Mouse (Mus musculus): Measurements from ENCODE around the gene Apobec1. TPM values are rescaled to one million over a fixed set of nuclear protein-coding genes. Genes with fewer than 3 reads are reported as not detected.
A peak's percentile ranks its signal among the peaks of the same experiment; 100 is the strongest.

Gene Apobec1
- polyA plus RNA-seq, 1 experiment, result 1.9 TPM

DNA sequence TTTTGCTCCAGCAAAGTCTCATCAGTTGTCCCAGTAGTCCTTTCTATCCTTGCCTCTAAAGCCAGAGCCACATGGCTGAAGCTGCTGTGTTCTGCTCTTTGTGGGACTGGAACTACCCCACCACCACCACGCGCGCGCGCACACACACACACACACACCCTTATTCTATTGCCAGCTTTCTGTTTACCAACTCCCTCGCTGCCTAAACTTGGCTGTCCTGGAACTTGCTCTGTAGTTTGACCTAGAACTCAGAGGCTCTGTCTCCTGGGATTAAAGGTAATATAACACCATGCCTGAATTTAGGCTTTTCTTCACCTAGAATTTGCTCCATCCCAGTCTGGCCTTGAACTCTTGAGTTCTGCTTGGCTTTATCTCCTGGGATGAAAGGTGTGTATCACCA is 18.8 kb upstream of the Apobec1 start:
- DNase-seq (ENCODE audit: low read depth), result no peak
- TF ChIP-seq CTCF (IDR thresholded peaks at IDR 0.05; ENCODE audit: borderline replicate concordance, extremely low read depth, insufficient read depth, insufficient read length) (no peak), POLR2A (IDR thresholded peaks at IDR 0.05; ENCODE audit: borderline replicate concordance, extremely low read depth, insufficient read depth, insufficient read length, poor library complexity, severe bottlenecking) (no peak)

DNA sequence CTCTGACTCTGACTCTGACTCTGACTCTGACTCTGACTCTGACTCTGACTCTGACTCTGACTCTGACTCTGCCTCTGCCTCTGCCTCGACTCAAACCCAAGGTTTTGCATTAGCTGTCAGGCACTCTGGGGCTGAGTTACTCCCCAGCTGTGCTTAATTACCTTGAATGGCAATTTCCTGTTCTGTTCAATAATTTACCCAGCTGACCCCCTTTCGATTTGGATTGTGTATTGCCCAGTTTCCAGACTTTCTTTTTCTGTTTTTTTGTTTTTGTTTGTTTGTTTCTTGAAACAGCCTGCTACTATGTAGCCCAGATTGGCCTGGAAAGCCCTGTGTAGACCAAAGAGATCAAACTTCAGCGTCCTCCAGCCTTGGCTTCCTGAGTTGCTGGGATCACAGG is 13.8 kb upstream of the Apobec1 start:
- TF ChIP-seq POLR2A (IDR thresholded peaks at IDR 0.05; ENCODE audit: borderline replicate concordance, extremely low read depth, insufficient read depth, insufficient read length, poor library complexity, severe bottlenecking), result no peak
- no peak for TF ChIP-seq CTCF (IDR thresholded peaks at IDR 0.05; ENCODE audit: borderline replicate concordance, extremely low read depth, insufficient read depth, insufficient read length)

DNA sequence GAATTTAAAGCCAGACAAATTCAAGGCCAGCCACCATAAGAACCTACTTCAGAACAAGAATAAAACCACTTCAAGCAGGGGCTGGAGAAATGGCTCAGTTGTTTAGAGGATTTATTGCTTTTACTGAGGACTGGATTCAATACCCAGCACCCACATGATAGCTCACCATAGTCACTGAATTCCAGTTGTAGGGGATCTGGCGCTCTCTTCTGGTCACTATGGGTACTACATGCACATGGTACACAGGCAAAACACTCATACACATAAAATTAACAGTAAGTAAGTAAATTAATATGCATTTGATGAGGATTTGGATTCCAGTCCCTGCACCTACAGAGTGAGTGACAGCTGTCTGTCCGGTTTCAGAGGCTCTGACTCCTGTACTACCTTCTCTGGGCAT is 11.8 kb upstream of the Apobec1 start:
- TF ChIP-seq CTCF (IDR thresholded peaks at IDR 0.05; ENCODE audit: borderline replicate concordance, extremely low read depth, insufficient read depth, insufficient read length) (peak; percentile 30; the same call in 1 of the 2 replicates), POLR2A (IDR thresholded peaks at IDR 0.05; ENCODE audit: borderline replicate concordance, extremely low read depth, insufficient read depth, insufficient read length, poor library complexity, severe bottlenecking) (no peak)
- no peak for DNase-seq (ENCODE audit: low read depth)

More for the DNA sequence above, 13.8 kb upstream of the Apobec1 start:
- DNase-seq (ENCODE audit: low read depth), result no peak

DNA sequence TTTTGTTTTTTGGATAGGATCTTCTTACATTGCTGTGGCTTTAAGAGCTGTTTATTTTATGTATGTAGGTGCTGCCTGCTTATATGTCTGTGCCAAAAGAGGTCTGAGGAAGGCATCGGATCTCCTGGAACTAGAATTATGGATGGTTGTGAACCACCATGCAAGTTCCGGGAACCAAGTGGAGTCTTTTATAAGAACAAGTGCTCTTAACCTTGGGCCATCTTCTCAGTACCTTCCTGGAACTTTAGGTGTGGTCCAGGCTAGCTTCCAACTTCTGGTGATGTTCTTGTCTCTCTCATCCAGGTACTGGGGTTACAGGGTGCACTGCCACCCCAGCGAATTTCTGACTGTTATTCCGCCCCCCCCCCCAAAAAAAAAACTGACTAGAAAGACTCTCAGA is 10.2 kb upstream of the Apobec1 start:
- TF ChIP-seq CTCF (IDR thresholded peaks at IDR 0.05; ENCODE audit: borderline replicate concordance, extremely low read depth, insufficient read depth, insufficient read length) (no peak), POLR2A (IDR thresholded peaks at IDR 0.05; ENCODE audit: borderline replicate concordance, extremely low read depth, insufficient read depth, insufficient read length, poor library complexity, severe bottlenecking) (no peak)
- no peak for DNase-seq (ENCODE audit: low read depth)

DNA sequence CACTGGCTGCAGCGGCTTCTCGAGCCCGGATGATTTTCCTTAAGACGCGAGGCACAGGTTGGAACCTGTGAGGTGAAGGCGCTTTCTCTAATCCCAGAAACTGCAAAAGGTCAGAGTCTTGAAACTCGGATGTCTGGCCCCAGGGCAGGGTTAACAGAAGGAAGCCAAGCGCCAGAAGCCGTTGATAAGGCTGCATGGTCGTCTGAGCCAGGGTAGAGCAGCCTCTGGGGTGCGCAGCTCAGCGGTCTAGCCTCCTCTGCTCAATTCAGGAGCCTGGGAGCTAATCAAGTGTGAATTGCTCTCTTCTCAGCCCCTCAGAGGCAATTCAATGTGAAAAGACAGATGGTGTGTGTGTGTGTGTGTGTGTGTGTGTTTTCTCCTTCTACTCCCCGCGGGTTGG is 7.5 kb upstream of the Apobec1 start, which contains the start of gene Gdf3:
Gdf3 (minus strand) TSS at position 317 of the 400 bp plus-strand sequence.
- DNase-seq (ENCODE audit: low read depth), result peak; percentile 21

DNA sequence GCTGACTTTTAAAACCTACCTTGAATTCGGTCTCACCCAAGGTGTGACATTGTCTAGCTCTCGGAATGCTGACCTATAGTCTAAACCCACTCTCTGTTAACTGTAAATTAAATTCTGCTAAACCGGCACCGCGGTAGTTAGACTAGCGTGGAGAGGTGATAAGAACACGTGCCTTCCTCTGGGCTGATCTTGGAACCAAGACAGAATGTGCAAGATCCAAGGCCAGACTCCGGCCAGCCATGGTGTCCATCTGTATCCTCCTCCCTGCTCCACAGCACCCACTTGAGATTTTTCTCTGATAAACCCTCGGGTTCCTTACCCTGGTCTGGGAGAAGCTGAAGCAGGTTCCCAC is 7.1 kb upstream of the Apobec1 start:
- TF ChIP-seq CTCF (IDR thresholded peaks at IDR 0.05; ENCODE audit: borderline replicate concordance, extremely low read depth, insufficient read depth, insufficient read length) (no peak), POLR2A (IDR thresholded peaks at IDR 0.05; ENCODE audit: borderline replicate concordance, extremely low read depth, insufficient read depth, insufficient read length, poor library complexity, severe bottlenecking) (no peak)
- no peak for DNase-seq (ENCODE audit: low read depth)

More for the DNA sequence above, 7.5 kb upstream of the Apobec1 start, which contains the start of gene Gdf3:
- TF ChIP-seq CTCF (IDR thresholded peaks at IDR 0.05; ENCODE audit: borderline replicate concordance, extremely low read depth, insufficient read depth, insufficient read length), result no peak
- TF ChIP-seq POLR2A (IDR thresholded peaks at IDR 0.05; ENCODE audit: borderline replicate concordance, extremely low read depth, insufficient read depth, insufficient read length, poor library complexity, severe bottlenecking), result no peak

DNA sequence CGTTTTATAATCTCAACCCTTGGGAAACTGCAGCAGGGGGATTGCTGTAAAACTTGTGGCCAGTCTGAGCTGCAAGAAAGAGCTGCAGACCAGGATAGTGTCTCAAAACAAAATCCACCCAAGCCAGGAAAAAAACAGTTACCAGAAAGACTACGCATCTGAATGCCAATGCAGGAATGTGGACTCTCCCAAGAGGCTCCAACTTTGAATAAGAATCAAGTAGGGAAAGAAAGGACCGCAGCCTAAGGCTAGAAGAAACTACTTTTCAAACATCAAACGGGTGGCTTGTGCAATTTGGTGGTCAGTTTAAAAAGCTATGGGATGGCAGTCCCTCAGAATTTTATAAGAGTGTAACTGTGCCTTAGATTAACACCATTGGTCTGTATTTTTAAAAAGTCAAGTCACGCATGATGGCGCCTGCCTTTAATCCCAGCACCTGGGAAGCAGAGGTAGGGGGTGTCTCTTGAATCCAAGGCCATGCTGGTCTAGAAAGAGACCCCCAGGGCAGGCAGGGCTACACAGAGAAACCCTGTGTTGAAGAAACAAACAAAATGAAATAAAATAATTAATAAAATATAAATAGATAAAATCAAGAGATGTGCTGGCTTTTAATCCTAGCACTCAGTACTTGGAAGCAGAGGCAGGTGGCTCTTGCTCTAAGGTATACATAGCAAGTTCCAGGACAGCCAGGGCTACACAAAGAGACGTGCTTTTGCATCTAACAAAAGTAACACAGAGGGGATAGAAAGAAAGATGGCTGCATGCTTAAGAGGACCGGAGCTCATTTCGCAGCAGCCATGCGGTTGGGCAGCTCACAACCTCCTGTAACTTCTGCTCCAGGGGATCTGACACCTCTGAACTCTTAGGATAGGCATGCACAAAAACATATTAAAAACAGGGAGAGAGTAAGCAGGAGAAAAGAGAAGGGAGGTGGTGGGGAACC is 6.5 kb upstream of the Apobec1 start:
- TF ChIP-seq POLR2A (IDR thresholded peaks at IDR 0.05; ENCODE audit: borderline replicate concordance, extremely low read depth, insufficient read depth, insufficient read length, poor library complexity, severe bottlenecking) (no peak), CTCF (IDR thresholded peaks at IDR 0.05; ENCODE audit: borderline replicate concordance, extremely low read depth, insufficient read depth, insufficient read length) (no peak)
- no peak for DNase-seq (ENCODE audit: low read depth)

DNA sequence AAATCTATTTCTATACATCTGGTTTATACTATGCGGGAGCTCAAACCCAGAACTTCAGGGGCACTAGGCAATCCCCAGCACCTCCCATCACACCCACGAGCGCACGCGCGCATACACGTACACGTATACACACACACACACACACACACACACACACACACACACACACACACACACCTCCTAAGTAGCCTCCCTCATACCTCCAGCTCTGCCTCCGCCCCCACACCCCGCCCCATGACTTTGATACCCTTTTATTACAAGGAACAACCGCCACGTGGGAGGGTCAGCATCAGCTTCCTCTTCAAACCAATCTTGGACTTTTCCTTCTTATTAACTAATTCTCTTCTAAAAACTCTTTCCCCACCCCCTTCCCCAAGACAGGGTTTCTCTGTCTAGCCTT is 5.5 kb upstream of the Apobec1 start:
- DNase-seq (ENCODE audit: low read depth), result no peak
- TF ChIP-seq POLR2A (IDR thresholded peaks at IDR 0.05; ENCODE audit: borderline replicate concordance, extremely low read depth, insufficient read depth, insufficient read length, poor library complexity, severe bottlenecking) (no peak), CTCF (IDR thresholded peaks at IDR 0.05; ENCODE audit: borderline replicate concordance, extremely low read depth, insufficient read depth, insufficient read length) (no peak)

DNA sequence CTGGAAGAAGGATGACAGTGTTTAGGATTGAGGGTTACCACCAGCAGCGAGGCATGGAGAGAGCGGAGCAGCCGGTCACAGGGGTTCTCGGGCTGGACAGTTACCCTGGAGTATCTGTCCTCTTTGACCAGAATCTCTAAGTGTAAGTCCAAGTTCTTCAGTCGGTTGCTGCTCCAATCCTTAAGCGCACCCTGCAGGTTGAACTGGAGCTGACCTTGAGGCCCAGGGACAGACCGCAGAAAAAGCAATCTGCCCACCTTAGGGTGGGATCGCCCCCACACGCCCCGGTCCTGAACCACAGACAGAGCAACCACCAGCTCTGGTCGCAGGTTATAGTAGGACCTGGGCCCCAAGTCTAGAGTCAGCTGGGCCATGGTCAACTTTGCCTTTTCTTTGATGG is 4.4 kb upstream of the Apobec1 start:
- no peak for TF ChIP-seq CTCF (IDR thresholded peaks at IDR 0.05; ENCODE audit: borderline replicate concordance, extremely low read depth, insufficient read depth, insufficient read length)
- DNase-seq (ENCODE audit: low read depth), result no peak

DNA sequence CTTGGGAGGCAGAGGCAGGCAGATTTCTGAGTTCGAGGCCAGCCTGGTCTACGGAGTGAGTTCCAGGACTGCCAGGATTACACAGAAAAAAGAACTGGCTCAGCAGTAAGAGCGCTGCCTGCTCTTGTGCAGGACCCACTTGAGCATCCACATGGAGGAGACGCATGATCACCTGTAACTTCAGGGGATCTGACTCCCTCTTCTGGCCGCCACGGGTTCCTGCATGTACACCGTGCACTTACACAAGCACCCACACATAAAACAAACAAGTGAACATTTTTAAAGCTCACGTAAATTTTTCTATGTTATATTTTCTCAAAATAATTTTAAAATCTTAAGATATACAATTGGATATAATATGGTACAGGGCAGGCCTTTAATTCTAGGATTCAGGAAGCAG is 3.2 kb upstream of the Apobec1 start:
- DNase-seq (ENCODE audit: low read depth), result no peak
- TF ChIP-seq POLR2A (IDR thresholded peaks at IDR 0.05; ENCODE audit: borderline replicate concordance, extremely low read depth, insufficient read depth, insufficient read length, poor library complexity, severe bottlenecking), result no peak
- TF ChIP-seq CTCF (IDR thresholded peaks at IDR 0.05; ENCODE audit: borderline replicate concordance, extremely low read depth, insufficient read depth, insufficient read length), result 0 out of 2 replicates have a peak, but pooled peaks have one; percentile 10

DNA sequence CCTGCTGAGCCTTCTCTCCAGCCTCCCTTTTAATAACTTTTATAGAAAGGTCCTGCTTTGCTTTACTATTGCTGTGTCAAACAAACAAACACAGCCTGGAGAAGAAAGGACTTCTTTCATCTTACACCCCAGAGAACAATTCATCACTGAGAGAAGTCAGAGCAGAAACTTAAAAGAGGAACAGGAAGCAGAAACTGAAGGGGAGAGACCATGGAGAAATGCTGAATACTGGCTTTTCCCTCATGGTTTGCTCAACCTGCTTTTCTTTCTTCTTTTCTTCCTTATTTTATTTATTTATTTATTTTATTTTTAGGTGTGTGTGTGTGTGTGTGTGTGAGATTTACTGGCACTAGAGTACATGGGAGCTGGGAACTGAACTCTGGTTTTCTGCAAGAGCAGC is 2.0 kb upstream of the Apobec1 start:
- TF ChIP-seq POLR2A (IDR thresholded peaks at IDR 0.05; ENCODE audit: borderline replicate concordance, extremely low read depth, insufficient read depth, insufficient read length, poor library complexity, severe bottlenecking) (no peak), CTCF (IDR thresholded peaks at IDR 0.05; ENCODE audit: borderline replicate concordance, extremely low read depth, insufficient read depth, insufficient read length) (no peak)
- DNase-seq (ENCODE audit: low read depth), result no peak

DNA sequence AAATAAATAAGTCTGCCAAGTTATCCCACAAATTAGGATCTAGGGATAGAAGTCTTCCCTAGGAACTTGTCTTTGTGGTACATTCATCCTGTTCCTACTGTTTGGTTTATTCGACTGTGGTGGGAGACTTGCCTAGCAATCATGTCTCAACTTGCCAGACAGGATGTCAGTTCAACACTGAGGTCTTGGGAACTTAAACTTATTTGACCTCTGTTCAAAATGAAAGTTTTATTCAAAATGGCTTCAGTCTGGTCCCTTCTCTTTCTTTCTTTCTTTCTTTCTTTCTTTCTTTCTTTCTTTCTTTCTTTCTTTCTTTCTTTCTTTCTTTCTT is 713 bp upstream of the Apobec1 start:
- TF ChIP-seq POLR2A (IDR thresholded peaks at IDR 0.05; ENCODE audit: borderline replicate concordance, extremely low read depth, insufficient read depth, insufficient read length, poor library complexity, severe bottlenecking), result no peak
- TF ChIP-seq CTCF (IDR thresholded peaks at IDR 0.05; ENCODE audit: borderline replicate concordance, extremely low read depth, insufficient read depth, insufficient read length), result no peak
- DNase-seq (ENCODE audit: low read depth), result peak; percentile 19

Measured in brain, embryonic 14.5 days (tissue).